Mouse (Mus musculus) kidney, postnatal 0 days (tissue): ENCODE results near the gene Sycp2. TPM values are rescaled to one million over a fixed set of nuclear protein-coding genes. Genes with fewer than 3 reads are reported as not detected.

Experiments used
- ATAC-seq: fragments of 200-750 bp; cut with Nextera tagmentation; replicated peaks from 2 replicates; pipeline ENCODE4 v1.8.0; 2017; ENCODE audit warnings: low read depth, moderate number of reproducible peaks, moderate TSS enrichment, moderate library complexity; ENCODE audit not compliant: low FRiP score
- DNase-seq: peaks from one replicate; pipeline ENCODE4 v3.0.0-alpha.2; 2016; ENCODE audit warnings: low spot score
- H3K27ac ChIP-seq: fragments of 300-500 bp; sonication (generic); 2 replicates; pipeline ENCODE4 v1.5.1; 2014; ENCODE audit warnings: mild to moderate bottlenecking
- H3K27me3 ChIP-seq: fragments of 300-500 bp; sonication (generic); 2 replicates; pipeline ENCODE4 v1.6.1; 2014; ENCODE audit warnings: low read length, mixed read lengths; ENCODE audit not compliant: insufficient read depth
- H3K36me3 ChIP-seq: fragments of 300-500 bp; sonication (generic); 2 replicates; pipeline ENCODE4 v1.6.1; 2014; ENCODE audit warnings: low read length, mixed read lengths; ENCODE audit not compliant: insufficient read depth
- H3K4me1 ChIP-seq: fragments of 300-500 bp; sonication (generic); replicated peaks from 2 replicates; pipeline ENCODE4 v1.6.1; 2014; ENCODE audit warnings: antibody characterized with exemption, low read length, mixed read lengths; ENCODE audit not compliant: insufficient read depth
- H3K4me2 ChIP-seq: fragments of 300-500 bp; sonication (generic); 2 replicates; pipeline ENCODE4 v1.6.1; 2014; ENCODE audit warnings: mild to moderate bottlenecking, low read length, moderate library complexity, mixed read lengths
- H3K4me3 ChIP-seq: fragments of 300-500 bp; sonication (generic); replicated peaks from 2 replicates; pipeline ENCODE4 v1.5.1; 2014; ENCODE audit warnings: low read depth, low read length
- H3K9ac ChIP-seq: fragments of 300-500 bp; sonication (generic); 2 replicates; pipeline ENCODE4 v1.6.1; 2014; ENCODE audit warnings: low read depth, low read length
- H3K9me3 ChIP-seq: fragments of 300-500 bp; sonication (generic); replicated peaks from 2 replicates; pipeline ENCODE4 v1.6.1; 2016; ENCODE audit warnings: low read length, inconsistent platforms, mixed read lengths
- CTCF ChIP-seq: IDR thresholded peaks from 2 replicates; pipeline ENCODE4 v1.5.1; 2016; ENCODE audit warnings: antibody characterized with exemption, low read depth, mild to moderate bottlenecking, moderate library complexity
- WGBS: fragments of 180-500 bp; shearing (Covaris S2); extraction: QIAGEN DNeasy Blood & Tissue Kit; methylation state at CpG from one replicate; pipeline ENCODE4 v1.1.7; 2014; 5-methylcytosine and 5-hydroxymethylcytosine counted together
- polyA plus RNA-seq: library from polyadenylated mRNA; unstranded; fragments of >200 nt; fragmentation: Nextera tagmentation; extraction: Ambion mirVana; gene quantifications from 2 replicates; pipeline ENCODE4 v1.2.1, GENCODE M21; 2015

Gene Sycp2
- polyA plus RNA-seq, 1 experiment from 2014 or later: 0.08 TPM

DNA sequence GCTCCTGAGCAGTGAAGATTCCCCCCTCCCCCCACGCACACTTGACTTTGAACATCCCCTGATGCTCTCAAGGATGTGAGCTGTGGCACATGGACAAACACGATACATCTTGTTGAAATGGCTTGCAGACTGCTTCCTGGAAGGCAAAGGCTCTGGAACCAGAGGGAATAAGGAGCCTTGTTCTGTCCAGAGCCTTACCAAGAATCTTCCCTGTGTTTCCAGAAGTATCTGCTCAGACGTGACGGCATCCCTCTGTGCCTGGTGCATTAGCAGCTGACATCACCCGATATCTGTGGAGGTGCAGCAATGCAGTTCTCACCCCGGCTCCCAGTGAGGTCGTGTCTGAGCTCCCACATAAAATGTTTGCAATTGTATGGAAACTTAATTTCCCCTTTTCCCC lies 87.7 kb downstream of the Sycp2 start:
- Histone ChIP-seq H3K36me3 (no peaks in the 10 kb centered on the region), H3K9me3 (no peaks in the 10 kb centered on the region), H3K27ac (no peak overlapping the region), H3K4me1 (no peaks in the 10 kb centered on the region), H3K4me3 (no peak overlapping the region), H3K4me2 (no peak overlapping the region), H3K27me3 (no peaks in the 10 kb centered on the region), H3K9ac (no peak overlapping the region)
- no peak for TF ChIP-seq CTCF
- ATAC-seq (no peak), DNase-seq (no peak)
- 72% methylated on average over 7 of the region's 7 CpGs for WGBS

DNA sequence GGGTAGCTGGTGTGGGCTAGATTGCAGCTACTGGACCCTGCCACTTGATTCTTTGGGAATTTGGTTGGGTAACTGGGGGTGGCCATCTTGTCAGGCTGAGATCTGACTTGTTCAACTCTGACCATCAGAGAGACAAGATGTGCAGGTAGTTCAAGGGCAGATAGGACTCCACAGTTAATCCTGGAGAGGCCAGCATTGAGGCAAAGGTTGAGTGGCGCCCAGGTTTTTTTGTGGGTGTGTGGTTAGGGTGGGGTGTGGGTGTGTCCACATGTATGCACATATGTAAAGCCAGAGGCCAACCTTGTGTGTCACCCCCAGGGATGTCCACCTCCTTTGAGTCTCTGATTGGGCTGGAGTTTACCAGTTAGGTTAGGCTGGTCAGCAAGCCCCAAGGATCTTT lies 91.2 kb downstream of the Sycp2 start:
- H3K9ac ChIP-seq: no peak overlapping the region
- H3K4me1 ChIP-seq: no peaks in the 10 kb centered on the region
- ATAC-seq: no peak
- DNase-seq: no peak
- H3K27ac ChIP-seq: no peak overlapping the region
- 75% methylated on average over 1 of the region's 1 CpGs for WGBS
- H3K4me3 ChIP-seq: no peak overlapping the region
- H3K9me3 ChIP-seq: no peaks in the 10 kb centered on the region
- H3K4me2 ChIP-seq: no peak overlapping the region
- H3K36me3 ChIP-seq: no peaks in the 10 kb centered on the region
- TF ChIP-seq CTCF: no peak
- no peaks in the 10 kb centered on the region for H3K27me3 ChIP-seq

DNA sequence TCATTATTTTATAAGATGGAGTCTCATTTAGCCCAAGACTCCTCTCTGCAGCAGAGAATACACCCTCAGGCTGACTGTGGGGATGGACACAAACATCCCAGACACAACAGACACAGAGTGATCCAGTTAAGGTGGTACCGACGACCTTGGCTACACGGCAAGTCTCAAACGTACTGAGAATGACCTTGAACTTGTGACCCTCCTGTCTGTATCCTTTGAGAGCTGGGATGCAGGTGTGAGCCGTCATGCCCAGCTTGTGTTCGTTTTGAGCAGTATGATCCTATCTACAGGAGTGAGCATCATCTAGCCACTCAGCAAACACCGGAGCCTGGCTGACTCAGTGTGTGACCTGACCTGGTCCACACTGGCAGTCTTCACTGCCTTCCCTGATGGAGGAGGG lies 93.9 kb downstream of the Sycp2 start:
- ATAC-seq: no peak
- Histone ChIP-seq H3K4me3 (no peak overlapping the region), H3K9ac (no peak overlapping the region), H3K27ac (no peak overlapping the region), H3K27me3 (no peaks in the 10 kb centered on the region), H3K4me1 (no peaks in the 10 kb centered on the region), H3K9me3 (no peaks in the 10 kb centered on the region), H3K4me2 (no peak overlapping the region), H3K36me3 (no peaks in the 10 kb centered on the region)
- 62% methylated on average over 7 of the region's 7 CpGs for WGBS
- no peak for TF ChIP-seq CTCF
- no peak for DNase-seq

DNA sequence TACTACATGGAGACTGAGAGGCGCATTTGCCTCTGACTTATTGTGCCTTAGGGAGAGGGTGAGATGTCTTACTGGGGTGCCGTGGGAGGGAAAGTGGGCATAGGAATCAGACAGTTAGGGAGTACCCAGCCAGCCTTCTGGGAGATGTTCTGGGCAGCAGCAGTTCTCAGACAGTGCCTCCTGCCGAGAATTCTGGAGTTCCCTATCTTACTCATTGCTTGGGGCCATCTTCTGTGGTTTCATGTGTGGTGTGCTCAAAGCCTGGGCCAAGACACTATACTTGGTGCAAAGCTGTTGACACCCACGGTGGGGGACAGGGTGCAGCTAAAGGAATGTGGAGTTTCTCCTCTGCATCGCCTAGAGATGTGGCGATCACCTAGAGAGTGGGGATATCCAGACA lies 102.8 kb downstream of the Sycp2 start:
- Histone ChIP-seq H3K4me2 (no peak overlapping the region), H3K36me3 (no peaks in the 10 kb centered on the region), H3K9ac (no peak overlapping the region), H3K4me3 (no peak overlapping the region), H3K9me3 (no peaks in the 10 kb centered on the region), H3K4me1 (no peaks in the 10 kb centered on the region), H3K27me3 (no peaks in the 10 kb centered on the region), H3K27ac (no peak overlapping the region)
- TF ChIP-seq CTCF: no peak
- DNase-seq (no peak), ATAC-seq (no peak)
- WGBS: 73% methylated on average over 6 of the region's 6 CpGs

DNA sequence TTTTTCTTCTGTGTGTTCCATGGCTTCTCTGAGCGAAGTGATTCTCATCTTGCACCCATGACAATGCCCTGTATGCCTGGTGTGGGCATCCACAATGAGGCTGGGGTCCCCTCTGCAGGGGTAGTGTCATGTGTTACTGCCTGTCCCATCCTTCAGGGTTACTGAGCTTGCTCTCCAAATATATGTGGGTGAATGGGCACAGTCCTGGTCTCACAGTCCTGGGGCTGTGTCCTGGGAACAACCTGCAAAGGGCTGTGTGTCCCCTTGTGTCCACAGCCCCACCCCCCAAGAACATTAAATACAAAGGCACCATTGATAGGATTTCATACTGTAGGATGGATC lies 103.3 kb downstream of the Sycp2 start:
- Histone ChIP-seq H3K4me2 (no peak overlapping the region), H3K27me3 (no peaks in the 10 kb centered on the region), H3K9me3 (no peaks in the 10 kb centered on the region), H3K36me3 (no peaks in the 10 kb centered on the region), H3K4me1 (no peaks in the 10 kb centered on the region), H3K9ac (no peak overlapping the region), H3K4me3 (no peak overlapping the region), H3K27ac (no peak overlapping the region)
- WGBS: 77% methylated on average over 1 of the region's 1 CpGs
- ATAC-seq (no peak), DNase-seq (no peak)
- TF ChIP-seq CTCF: no peak

DNA sequence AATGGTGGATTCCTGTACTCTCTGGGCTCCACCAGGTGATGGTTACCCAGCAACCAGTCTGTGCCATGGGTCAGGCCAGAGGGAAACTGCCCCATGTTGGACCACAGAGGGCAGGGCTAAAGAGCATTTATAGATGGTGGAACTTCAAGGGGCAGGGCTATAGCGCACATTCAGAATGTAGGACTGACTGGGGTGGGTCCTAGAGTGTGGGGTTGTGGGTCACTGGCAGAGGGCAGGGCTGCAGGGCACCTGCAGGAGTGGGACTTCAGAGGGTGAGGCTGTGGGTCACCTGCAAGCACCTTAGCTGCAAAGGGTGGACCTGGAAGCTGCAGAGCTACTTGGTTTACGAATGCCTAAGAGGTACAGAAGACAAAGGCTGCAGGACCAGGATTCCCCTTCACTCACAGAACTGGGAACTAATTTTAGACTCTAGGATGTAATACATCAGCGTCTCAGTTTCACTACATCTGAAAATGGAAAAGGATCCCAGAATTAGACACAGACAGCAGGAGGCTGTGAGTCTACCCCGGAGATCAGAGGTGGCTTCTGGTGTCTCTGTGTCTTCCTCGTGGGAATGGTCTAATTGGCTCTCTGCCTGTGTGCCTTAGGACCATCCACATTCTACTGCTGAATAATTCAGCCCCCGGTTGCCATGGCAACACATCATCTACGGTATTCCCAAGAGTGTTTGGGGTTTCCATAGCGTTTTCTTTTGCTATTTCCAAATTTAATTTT lies 103.9 kb downstream of the Sycp2 start:
- 71% methylated on average over 8 of the region's 8 CpGs for WGBS
- DNase-seq: no peak
- no peak for ATAC-seq

More for the DNA sequence above, 103.9 kb downstream of the Sycp2 start:
- Histone ChIP-seq H3K9me3 (no peaks in the 10 kb centered on the region), H3K36me3 (no peaks in the 10 kb centered on the region), H3K27ac (no peak overlapping the region), H3K27me3 (no peaks in the 10 kb centered on the region), H3K4me2 (no peak overlapping the region), H3K9ac (no peak overlapping the region), H3K4me3 (no peak overlapping the region), H3K4me1 (no peaks in the 10 kb centered on the region)
- TF ChIP-seq CTCF: no peak

Other genes starting within 250 kb of the Sycp2 start
- gene Ppp1r3d, start 6.8 kb upstream of the Sycp2 start, polyA plus RNA-seq: 2.2 and 2.3 TPM in 2 replicates
- gene Fam217b, start 6.8 kb upstream of the Sycp2 start, polyA plus RNA-seq: 3.8 and 5.4 TPM in 2 replicates
- gene Cdh26, start 22.8 kb upstream of the Sycp2 start, polyA plus RNA-seq: 0.17 and 0.29 TPM in 2 replicates